Mouse (Mus musculus) ZHBTc4 (cell line): ENCODE data around the gene Galnt12.
A peak's percentile ranks its signal among the peaks of the same experiment; 100 is the strongest.

Experiments
- DNase-seq: peaks from one replicate; pipeline ENCODE4 v3.0.0-alpha.2; 2011; ENCODE audit warnings: low read depth, low spot score

The Galnt12 gene

DNA sequence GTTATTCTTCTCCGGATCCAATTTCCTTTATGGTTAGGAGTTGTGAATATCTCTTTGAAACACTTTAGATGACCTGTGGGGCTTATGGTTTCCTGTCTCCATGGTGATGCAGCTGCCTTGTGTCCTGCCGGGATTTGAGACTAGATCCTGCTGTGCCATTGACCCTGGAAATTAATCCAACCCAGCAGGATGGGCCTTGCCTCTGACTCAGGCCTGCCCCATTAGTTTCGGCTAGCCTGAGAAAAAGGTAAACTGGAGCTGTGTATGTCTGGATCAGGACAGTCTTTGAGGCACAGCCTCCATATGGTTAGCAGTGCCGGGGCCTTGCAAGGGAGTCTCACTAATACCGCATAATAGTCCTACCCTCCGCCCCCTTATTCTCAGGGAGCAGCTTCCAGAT is 1.9 kb downstream of the Galnt12 start:
- peak; percentile 47 for DNase-seq

DNA sequence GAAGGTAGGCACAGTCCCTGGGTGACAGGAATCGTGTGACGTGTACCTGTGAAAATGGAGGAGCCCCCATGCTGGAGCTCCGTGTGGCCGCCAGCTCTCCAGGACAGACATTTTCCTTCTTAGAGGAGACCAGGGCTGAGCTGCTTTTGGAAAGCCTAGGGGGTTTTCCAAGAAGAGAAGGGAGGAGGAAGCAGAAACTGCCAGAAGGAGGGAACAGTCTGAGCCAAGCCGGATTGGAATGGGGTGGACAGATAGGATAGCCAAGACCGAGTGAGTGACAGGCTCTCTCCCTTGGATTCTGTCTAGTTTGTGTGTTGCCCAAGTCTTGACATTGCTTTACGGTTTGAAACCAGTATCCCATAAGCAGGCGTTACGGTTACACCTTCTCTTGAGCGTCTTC is 11.9 kb downstream of the Galnt12 start:
- no peak for DNase-seq

DNA sequence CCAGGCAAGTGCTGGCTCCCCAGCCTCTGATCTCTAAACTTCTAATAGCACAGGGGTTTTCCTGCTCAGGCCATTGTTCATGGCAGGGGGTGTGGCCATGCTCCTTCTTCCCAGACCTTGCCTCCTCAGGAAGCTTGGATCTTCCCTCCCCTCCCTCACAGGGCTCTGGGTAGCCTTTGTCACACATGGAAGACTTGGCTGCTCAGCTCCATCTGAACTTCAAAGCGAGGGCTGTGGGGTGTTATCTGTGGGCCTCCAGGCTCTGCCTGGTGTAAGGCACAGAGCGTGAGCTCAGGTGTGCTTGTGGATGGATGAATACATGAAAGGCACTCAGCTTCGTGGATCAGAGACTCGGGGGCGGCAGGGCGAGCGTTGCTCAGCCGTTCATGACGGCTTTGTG is 20.2 kb downstream of the Galnt12 start:
- peak; percentile 52 for DNase-seq

DNA sequence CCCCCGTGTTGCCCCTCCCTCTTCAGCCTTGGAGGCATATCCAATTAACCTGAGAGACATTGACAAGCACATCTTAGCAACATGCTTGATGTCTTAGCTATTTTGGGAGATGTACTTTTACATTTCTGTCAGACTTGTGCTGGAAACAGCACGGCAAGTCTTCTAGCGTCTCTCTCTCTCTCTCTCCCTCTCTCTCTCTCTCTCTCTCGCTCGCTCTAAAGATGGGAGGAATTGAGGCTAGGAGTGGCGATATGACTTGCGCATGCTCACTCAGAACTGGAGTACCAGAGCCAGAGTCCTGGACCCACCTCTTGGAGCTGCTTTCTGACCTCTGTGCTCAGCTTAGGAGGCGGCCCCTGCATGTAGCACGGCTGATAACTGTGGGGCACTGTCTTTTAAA is 20.9 kb downstream of the Galnt12 start:
- no peak for DNase-seq

DNA sequence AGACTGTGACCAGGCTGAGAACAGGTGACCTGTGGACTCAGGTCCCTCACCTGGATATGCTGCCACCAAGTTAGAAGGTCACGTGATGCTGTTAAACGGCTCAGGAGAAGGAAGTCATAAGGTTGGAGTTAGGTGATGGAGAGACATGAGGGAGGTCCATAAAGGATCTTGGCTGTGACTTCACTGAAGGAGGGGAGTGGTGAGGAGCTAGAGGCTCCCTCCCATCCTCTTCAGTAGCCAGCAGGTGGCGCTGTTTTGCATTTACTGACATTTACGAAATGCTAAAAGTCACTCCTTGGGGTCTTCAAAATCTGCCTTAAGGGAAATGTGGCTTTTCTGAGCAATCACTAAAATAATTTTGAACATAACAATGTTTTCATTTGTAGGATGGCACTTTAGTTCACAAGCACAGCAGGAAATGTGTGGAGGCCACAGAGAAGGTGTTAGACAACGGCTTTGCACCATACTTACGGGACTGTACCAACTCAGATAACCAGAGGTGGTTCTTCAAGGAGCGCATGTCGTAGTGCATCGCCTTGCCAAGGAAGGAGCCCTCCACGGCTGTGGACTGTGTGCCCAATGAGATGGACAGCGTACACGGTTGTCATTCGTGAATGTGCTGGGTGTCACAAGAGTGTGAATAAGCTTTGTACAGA is 30.5 kb downstream of the Galnt12 start:
- peak; percentile 69 for DNase-seq

DNA sequence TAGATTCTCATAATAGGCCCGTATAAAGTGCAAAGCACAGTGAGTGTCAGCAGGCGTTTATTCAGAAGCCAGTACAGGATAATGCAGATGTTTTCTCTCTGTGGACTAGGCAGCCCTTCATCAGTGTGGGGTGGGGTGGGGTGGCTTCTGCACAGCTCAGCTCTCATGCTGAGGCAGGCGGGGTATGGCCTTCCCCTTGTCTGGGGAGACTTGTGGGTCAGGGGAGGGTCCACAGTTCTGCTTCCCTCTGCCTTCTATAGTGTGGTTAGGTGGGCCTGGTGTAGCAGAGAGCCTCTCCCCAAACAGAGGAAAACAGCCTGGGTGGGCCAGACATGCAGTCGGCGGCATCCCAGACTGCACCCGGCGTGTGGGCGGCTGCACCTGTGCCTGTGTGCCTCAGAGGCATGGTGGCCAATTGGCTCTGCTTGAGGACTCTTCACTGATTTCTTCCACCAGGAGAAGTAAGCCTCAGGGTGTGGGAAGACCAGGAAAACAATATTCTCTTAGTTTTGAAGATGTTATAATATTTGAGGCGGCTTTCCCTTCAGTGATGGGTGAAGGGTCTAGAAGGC is 32.5 kb downstream of the Galnt12 start:
- peak; percentile 18 for DNase-seq

DNA sequence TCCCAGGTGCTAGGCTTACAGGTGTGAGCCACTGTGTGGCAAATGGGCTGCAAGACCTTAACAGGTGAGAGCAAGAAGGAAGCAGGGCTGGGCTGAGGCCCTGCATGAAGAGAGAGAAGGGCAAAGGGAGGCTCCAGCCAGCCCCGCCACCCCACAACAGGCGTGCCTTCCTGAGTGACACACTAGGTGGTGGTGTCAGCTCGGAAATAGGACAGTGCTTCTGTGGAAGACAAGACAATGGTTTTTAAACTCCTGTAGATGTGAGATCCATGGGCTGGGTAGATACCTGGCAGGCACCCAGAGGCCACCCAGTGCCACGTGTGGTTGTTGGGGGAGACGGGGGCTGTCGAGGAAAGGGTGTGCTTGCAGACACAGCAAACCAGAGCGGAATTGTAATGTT is 36.8 kb downstream of the Galnt12 start:
- peak; percentile 40 for DNase-seq

DNA sequence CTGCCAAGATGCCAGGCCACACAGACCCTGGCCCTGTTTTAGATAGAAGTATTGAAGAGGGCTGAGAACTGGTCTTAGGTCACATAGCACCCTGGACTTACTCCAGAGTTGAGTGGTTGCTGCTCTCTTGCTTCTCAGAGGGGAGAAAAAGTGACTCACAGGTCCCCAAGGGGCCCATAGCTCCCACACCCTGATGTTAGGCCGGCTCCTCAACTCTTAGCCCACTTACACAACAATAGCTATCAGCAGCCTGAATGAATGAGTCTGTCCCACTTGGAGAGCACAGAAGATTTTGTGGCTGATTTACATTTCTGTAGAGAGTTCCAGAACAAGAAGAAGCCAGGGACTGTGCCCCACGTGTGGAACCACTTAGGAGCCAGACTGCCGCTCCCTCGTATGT is 37.9 kb downstream of the Galnt12 start:
- DNase-seq = peak; percentile 67

DNA sequence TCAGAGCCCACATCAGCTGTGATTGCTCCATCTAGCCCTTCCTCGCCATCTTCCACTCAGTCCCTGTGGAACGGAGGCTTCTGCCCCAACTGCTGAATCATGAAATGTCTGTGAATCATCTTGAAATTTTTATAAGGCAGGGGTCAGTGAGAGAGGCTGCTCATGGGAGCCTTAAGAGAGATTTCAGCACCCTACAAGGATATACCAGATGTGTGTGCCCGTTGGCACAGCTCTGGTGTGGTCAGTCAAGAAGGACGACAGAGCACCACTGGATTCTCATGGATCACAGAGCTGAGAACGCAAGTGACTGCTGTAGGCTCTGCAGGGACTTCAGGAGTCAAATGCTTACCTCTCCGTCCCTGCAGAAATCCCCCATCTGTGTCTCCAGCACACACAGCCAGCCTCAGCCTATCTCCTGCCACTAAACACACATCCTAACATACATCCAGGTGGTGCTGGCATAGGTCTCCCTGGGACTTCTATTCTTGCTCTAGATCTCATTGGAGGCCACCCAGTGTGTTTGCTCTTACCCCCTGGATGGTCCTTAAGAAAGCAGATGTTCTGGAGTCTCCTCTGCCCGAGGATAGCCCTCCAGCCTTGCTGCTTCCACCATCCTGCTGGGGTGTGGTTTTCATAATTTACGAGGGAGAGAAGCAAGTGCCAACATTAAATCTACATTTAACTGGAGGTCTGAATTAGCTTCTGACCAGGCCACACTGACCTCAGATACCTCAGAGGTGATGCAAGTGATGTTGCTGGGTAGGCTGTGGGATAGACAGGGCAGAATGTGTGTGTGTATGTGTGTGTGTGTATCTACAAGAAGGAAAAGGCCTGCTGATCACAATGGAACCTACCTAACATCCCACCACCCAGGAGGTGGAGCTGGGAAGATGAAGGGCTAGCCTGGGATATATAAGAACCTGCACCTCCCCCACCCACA is 38.7 kb downstream of the Galnt12 start:
- DNase-seq = no peak

DNA sequence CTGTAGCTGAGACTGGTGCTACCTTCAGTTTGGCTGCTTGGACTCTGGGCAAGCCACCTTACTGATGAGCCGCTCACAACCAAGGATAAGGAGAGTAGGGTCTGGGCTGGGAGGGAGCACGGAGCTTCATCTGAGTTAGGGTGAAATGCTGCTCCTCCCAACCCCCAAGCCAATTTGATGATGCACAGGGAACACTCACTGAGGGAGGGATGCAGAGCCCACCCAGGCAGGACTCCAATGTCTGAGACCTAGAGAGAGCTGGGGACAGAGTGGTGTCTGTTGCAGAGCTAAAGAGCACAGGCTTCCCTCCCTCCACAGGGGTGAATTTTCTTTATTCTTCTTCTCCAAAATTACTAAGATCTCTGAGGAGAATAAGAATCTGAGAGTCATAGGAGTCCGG is 40.2 kb downstream of the Galnt12 start:
- DNase-seq = no peak

DNA sequence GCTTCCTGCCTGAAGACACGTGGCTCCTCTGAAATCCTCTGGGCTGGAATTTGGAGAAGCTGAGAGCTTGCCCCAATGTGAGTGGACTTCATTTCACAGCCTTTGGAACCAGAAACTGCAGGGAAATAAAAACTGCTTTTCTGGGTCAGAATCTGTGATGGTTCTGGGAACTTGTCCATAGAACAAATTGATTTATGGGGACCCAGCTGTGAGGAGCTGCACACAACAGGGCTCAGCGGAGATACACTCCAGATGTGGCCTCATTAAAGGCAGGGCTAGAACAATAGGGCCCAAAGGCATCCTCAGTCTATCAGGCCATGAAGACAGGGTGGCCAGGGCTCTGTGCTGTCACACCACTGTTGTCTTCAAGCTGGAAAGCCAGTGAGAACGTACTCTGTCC is 40.7 kb downstream of the Galnt12 start:
- DNase-seq = no peak

DNA sequence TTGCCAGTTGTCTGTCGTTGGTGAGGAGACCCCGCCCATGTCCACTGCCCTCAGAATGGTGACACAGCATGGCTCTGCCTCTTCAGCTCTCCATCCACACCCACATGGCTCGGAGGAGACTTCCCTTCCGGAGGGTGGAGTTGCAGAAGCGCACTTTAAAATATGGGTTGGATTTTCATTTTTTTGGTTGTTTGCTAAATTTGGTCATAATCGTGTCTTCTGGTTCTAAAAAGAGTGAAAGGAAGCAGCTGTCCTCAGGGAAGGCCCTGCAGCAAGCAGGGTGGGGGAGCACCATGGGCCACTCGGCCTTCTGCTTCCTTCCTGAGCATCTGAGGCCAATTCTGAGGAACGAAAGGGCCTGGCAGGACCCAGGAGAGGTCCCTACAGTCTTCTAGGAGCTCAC is 45.0 kb downstream of the Galnt12 start:
- no peak for DNase-seq

DNA sequence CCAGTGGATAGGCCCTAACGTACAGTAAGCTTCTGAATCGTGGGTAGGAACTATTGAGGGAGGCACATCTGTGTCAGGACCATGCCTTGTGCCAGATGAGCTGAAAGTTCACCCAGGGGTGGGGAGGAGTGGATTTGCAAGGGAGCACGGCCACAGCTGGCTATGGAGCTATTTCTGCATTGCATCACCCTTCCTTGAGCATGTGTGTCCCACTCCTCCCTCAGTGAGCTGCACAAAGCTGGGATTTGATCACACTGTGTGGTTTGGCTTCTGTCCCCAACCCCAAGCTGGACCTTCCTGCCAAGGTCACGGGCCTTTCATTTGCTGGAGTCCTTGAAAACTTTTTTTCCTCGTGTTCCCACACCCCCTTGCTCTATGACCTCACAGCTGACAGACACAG is 45.8 kb downstream of the Galnt12 start:
- no peak for DNase-seq

DNA sequence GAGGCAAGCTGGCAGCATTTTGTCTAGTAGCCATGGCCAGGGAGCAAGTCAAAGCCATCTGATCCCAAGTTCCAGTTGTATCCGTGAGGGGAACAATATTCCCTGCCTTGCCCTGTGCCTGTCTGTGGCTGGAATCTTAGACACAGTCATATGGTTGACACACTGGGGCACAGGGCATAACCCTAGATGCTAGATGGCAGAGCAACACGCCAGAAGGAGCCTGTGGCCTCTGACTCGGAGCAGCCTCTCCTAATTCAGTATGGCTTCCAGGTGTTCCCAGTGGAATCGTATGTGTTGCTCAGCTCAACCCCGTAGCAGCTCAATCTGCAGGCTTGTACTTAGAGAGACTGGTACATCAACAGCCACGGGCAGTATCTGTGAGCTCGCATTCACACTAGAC is 46.7 kb downstream of the Galnt12 start:
- no peak for DNase-seq

DNA sequence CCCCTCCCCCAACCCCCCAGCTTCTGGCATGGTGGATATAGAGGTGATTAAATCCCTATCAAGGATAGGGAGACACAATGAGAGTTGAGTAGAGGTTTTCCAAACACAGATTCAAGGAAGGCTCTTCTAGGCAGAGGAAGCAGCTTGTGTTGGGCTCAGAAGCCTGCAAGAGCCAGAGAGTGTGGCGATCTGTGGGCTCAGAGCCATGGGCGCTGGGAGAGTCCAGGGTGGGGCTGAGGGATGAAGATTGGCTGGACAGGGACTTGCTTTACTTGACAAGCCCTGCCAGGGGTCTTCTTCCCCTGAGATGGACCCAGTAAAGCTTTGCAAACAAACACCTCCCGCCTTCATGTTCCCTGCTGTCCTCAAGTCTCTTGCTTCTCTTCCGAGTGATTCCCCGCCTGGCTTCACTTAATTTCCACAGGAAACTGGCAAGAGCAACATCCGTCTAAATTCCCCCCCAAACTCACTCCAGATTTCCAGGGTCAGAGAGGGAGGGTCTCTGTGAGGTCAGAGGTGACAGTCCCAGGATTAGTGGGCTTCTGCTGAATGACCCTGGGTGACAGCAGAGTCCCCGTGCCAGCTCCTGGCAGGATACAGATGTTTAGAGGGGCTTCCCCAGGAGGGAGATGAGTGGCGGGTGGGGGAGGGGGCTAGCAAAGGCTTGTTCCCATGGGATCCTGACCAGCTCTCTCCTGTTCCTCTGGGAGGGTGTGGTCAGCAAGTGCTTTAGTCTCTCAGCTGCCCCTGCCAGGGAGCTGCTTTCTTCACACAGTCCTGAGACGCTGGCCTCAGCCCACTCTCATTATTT is 47.5 kb downstream of the Galnt12 start:
- peak; percentile 25 for DNase-seq

DNA sequence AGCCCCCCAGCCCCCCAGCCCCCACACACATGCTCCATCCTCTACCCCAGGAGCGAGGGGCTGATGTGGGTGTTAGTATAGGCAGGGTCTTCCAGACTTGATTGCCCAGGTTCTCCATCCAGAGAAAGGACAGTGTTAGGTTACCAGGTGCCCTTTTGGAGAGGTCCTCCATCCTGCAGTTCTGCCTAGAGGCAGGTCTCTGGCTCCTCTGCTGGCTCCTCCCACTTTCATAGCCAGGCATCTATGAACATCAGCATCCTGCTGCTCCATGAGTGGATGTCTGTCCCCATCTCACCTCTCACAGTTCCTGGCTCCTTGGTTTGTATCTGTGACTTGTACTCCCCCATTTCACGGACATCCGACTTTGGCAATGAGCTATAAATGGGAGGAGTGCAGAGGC is 48.6 kb downstream of the Galnt12 start:
- no peak for DNase-seq

DNA sequence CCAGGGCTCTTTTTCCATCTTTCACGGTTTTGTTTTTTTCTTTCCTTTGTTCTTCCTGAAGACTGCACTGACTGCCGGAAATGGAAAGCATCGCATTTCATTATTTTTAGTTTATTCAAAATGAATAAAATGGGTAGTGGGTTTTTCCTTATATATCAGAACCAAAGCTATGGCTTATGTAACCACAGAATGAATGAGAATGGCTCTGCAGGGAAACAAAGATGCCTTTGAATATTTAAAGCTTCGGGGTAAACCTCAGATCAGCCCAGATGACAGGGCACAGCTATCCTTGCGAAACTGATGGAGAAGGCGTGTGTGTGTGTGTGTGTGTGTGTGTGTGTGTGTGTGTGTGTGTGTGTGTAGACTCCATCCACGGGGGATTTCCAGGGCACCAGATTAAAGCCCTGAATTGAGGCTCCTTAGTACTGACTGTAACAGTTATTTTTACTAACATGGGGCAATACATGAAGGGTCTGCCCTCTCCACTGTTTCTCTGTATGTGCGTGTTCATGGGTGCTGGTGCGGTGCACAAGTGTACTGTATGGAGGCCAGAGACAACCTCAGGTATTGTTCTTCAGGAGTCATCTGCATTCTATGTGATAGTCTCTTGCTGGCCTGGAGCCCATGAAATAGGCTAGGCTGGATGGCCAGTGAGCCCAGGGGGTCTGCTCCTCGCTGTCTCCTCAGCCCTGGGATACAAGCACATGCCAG is 49.9 kb downstream of the Galnt12 start:
- DNase-seq = no peak

DNA sequence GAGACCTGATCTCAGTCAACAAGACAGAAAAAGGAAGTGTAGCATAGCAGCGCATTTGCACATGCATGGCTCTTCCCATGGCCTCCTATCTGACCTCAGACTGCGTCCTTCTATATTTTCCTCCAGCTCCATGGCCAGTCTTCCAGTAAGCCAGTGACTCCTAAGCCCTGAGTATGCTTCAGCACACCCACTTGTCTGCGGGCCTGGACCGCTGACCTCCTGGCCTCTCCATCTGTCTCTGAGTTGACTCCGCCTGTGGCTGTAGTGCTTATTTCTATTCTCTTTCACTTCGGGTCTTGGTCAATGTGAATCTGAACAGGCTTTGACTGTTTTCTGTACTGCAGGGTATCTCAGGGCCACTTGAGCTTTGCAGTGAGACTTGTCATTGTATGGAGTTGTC is 52.1 kb downstream of the Galnt12 start:
- DNase-seq = no peak

DNA sequence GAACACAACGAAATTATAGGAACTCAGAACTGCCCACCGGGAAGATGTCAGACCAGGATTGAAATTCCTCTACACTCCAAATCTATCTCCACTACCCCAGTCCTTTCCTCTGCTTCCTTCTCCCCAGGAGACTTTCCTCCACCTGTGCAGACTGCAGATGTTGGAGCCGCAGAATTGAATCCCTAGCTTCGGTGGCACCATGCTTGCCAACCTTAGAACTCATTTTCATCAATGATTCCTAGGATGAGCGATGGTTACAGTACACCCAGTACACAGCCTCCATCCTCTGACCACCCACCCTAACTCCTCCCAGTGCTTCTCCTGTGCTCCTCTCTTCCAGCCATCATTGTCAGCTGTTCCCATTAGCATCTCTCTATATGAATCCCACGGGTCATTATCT is 53.6 kb downstream of the Galnt12 start:
- no peak for DNase-seq

DNA sequence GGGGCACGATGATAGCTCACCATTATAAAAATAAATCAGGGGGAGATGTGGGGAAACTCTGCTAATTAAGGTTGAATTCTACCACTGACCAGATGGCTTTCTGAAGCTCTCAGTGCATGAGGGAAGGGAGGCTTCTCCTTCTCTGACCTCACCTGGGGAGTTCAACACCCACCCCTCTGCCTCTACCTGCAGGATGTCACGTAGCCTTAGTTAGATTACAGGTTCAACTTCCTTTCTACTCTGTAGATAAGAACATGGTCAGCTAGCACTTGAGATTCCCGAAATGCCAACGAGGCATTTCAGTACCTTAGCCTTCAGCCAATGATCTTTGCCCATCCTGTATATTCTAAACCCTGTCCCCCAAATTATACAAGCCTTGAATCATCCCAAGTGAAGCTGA is 54.9 kb downstream of the Galnt12 start:
- no peak for DNase-seq

DNA sequence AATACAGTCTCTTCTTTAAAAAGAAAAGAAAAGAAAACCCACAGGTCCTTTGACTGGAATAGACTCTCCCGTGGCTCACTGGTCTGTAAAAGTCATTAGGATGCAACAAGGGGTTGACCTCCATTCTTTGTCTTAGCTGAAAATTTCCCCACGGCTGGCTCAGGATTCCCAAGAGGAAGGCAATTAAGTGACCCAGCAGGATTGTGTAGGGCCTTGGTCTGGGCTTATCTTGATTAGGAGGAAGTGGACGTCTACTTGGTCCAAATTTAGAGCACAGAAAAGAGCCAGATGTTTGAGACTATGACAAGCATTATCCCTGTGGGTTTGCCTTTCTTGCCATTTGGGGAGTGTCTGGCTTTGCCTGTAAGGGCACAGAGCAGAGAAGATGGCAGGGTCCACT is 58.3 kb downstream of the Galnt12 start:
- no peak for DNase-seq
